Mouse (Mus musculus): Measurements from ENCODE around the gene Olfr1500. TPM values are rescaled to one million over a fixed set of nuclear protein-coding genes. Genes with fewer than 3 reads are reported as not detected.
"Not testable (repeated sequence)": the region's sequence is repeated elsewhere in the genome, so short reads cannot be mapped to it uniquely, and the experiment has no call there.

Olfr1500 gene
- total and polyA plus RNA-seq, 3 experiments = not detected

- H3K4me3 ChIP-seq (replicated peaks in 1 of 3; ENCODE audit: low read depth in 2 of 3, low read length in 2 of 3, poor library complexity in 1 of 3); in situ Hi-C loops (cut with MboI; ENCODE audit: low pct_ligation_motif_present, low pct_unique_long_range_greater_than_20kb, low sequenced_read_pairs); H3K4me2 ChIP-seq (ENCODE audit: insufficient read depth, low read depth, poor library complexity, severe bottlenecking); H3K9me3 ChIP-seq (replicated peaks; ENCODE audit: low read length); H3K79me2 ChIP-seq (replicated peaks; ENCODE audit: control insufficient read depth, extremely low read depth, insufficient read depth, poor library complexity, severe bottlenecking); H3K36me3 ChIP-seq (replicated peaks in 1 of 2; ENCODE audit: control insufficient read depth in 1 of 2, insufficient read depth in 1 of 2, low read length in 1 of 2); H3K4me1 ChIP-seq (ENCODE audit: control insufficient read depth in 1 of 2, insufficient read depth in 2 of 2); H3K27me3 ChIP-seq (replicated peaks); dilution Hi-C loops (cut with MboI; ENCODE audit: extremely low pct_ligation_motif_present, extremely low pct_unique_long_range_greater_than_20kb, low sequenced_read_pairs); H3K9ac ChIP-seq (ENCODE audit: insufficient read depth, low read depth); DNase-seq (ENCODE audit: extremely low read depth); H3K27ac ChIP-seq (ENCODE audit: insufficient read depth, low read depth): not testable (repeated sequence)
Measured at GRCm38 (mm10) chr19:13805486-13805885, 24.8 kb downstream of the Olfr1500 start.

- TF ChIP-seq E2F4 (IDR thresholded peaks at IDR 0.05; ENCODE audit: insufficient replicate concordance, low read depth, low read length) (no peak), ZNF384 (IDR thresholded peaks at IDR 0.05; ENCODE audit: low read depth, low read length) (no peak), MAX (IDR thresholded peaks at IDR 0.05; ENCODE audit: low read length) (no peak), CHD1 (IDR thresholded peaks at IDR 0.05; ENCODE audit: low read depth, low read length) (no peak), ZKSCAN1 (IDR thresholded peaks at IDR 0.05; ENCODE audit: borderline replicate concordance, low read depth, low read length) (no peak), IRF4 (IDR thresholded peaks at IDR 0.05; ENCODE audit: low read depth, low read length) (no peak), CTCF (conservative IDR thresholded peaks at IDR 0.05 in 1 of 2, IDR thresholded peaks at IDR 0.05 in 1 of 2; ENCODE audit: low read depth in 2 of 2, low read length in 2 of 2) (no peak), JUND (conservative IDR thresholded peaks at IDR 0.05; ENCODE audit: low read depth, low read length) (no peak), MEF2A (IDR thresholded peaks at IDR 0.05; ENCODE audit: borderline replicate concordance, low read depth, low read length) (no peak), CHD2 (IDR thresholded peaks at IDR 0.05; ENCODE audit: low read length) (no peak), TBP (conservative IDR thresholded peaks at IDR 0.05; ENCODE audit: low read depth, low read length) (no peak), MAZ (IDR thresholded peaks at IDR 0.05; ENCODE audit: low read depth, low read length) (no peak), ZC3H11A (IDR thresholded peaks at IDR 0.05; ENCODE audit: low read depth, low read length) (no peak), ZMIZ1 (IDR thresholded peaks at IDR 0.05; ENCODE audit: low read depth, low read length) (no peak), POLR2A (IDR thresholded peaks at IDR 0.05; ENCODE audit: low read depth, low read length) (no peak), USF1 (IDR thresholded peaks at IDR 0.05; ENCODE audit: low read depth, low read length) (no peak), PAX5 (IDR thresholded peaks at IDR 0.05; ENCODE audit: low read length) (no peak)
- Histone ChIP-seq H3K9me3 (replicated peaks; ENCODE audit: low read length) (no peaks in the 10 kb centered on the region), H3K4me2 (ENCODE audit: insufficient read depth, low read depth, poor library complexity, severe bottlenecking) (no peak within 1 kb of the TSS), H3K36me3 (replicated peaks in 1 of 2; ENCODE audit: control insufficient read depth in 1 of 2, insufficient read depth in 1 of 2, low read length in 1 of 2) (no peaks in the 10 kb centered on the region), H3K4me1 (ENCODE audit: control insufficient read depth in 1 of 2, insufficient read depth in 2 of 2) (no peaks in the 10 kb centered on the region), H3K9ac (ENCODE audit: insufficient read depth, low read depth) (no peak within 1 kb of the TSS), H3K4me3 (replicated peaks in 1 of 3; ENCODE audit: low read depth in 2 of 3, low read length in 2 of 3, poor library complexity in 1 of 3) (no peak within 1 kb of the TSS), H3K27me3 (replicated peaks) (no peaks in the 10 kb centered on the region), H3K79me2 (replicated peaks; ENCODE audit: control insufficient read depth, extremely low read depth, insufficient read depth, poor library complexity, severe bottlenecking) (no peaks in the 10 kb centered on the region), H3K27ac (ENCODE audit: insufficient read depth, low read depth) (no peak within 1 kb of the TSS)
- in situ Hi-C loops (cut with MboI; ENCODE audit: low pct_ligation_motif_present, low pct_unique_long_range_greater_than_20kb, low sequenced_read_pairs) = no loop called here
- dilution Hi-C loops (cut with MboI; ENCODE audit: extremely low pct_ligation_motif_present, extremely low pct_unique_long_range_greater_than_20kb, low sequenced_read_pairs) = no loop called here
- DNase-seq (ENCODE audit: extremely low read depth) = no peak
Measured at GRCm38 (mm10) chr19:13798102-13798501, 32.2 kb downstream of the Olfr1500 start, which contains the start of gene Olfr1497. TSS of gene Olfr1497 (minus strand) at chr19:13798202.

All from CH12.LX (cell line).